Mouse (Mus musculus) T-helper 17 cell (primary cell): ENCODE measurements around the gene Macrod1.

ENCODE experiments used
- in situ Hi-C, 2 experiments: fragments of 300-600 bp; cut with MboI, MseI; formaldehyde crosslinking; loops; 1 replicate in 1 of 2; 2 replicates in 1 of 2; pipeline ENCODE4 v1.15.1; 2025; ENCODE audit warnings: high pct_unique_total_duplicates in 2 of 2

The Macrod1 gene

GRCm38 (mm10) chr19:7135525-7135924, 78.9 kb downstream of the Macrod1 start:
- in situ Hi-C loops: loop anchor here in 1 of 2 experiments (10.0 kb wide), 1 partner anchor 461 kb away; no protein-coding TSS in a partner anchor

DNA sequence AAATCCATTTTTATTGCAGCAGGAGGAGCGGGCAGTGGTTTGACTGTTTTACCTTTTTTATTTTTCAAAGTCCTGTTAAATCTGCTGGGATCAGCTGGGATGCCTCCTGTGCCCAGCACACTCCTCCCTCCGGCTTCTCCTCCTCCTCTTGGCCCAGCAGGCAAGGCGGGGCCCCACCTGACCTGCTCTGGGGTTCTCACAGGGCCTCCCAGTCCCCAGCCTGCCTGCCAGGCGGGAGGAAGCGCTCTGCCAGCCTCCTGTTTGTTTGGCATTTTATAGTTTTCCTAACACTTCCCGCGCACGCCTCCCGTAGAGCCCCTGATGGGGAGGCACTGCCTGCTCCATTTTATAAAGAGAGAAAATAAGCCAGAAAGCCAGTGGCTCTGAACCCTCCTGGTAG, 79.4 kb downstream of the Macrod1 start:
- in situ Hi-C loops: loop anchor here in 1 of 2 experiments (10.0 kb wide), 1 partner anchor 461 kb away; no protein-coding TSS in a partner anchor

DNA sequence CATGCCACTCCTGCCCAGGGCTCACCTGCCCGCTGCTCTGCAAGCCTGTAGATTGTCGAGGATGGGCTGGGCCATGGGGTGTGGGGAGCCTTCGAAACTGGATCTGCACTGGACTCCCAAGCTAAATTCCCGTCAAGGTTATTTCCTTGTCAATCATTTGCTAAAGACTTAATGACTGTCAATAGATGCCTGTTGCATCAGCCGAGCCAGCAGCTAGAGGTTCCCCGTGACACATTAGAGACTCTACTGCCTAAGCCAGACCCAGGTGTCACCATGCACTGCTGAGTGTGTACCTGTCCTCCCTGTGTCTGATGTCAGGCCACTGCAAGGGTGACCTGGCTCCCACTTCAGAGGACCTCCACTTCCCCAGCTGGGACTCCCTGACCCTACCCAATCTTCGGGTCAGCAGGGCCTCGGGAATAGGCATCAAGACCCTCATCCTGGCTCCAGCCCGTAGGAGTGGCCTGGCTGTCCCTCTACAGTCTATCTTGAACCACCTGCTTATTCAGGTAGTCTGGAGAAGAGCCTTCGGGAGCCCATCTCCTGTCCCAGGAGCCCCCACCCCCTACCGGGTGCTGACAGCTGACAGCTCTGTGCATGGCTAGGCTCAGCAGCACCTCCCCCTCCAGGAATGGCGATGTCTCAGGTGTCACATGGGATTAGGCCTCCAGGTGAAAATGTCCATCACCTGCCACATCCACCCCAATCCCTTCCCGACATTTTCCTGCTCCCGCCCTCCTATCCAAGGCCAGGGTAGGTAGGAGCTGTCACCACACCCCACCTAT, 80.3 kb downstream of the Macrod1 start:
- in situ Hi-C loops: loop anchor here in 1 of 2 experiments (10.0 kb wide), 1 partner anchor 462 kb away; no protein-coding TSS in a partner anchor

- in situ Hi-C loops: loop anchor here in 1 of 2 experiments (10.0 kb wide), 1 partner anchor 464 kb away; no protein-coding TSS in a partner anchor
These were observed 81.7 kb downstream of the Macrod1 start for GRCm38 (mm10) chr19:7138327-7138726.

DNA sequence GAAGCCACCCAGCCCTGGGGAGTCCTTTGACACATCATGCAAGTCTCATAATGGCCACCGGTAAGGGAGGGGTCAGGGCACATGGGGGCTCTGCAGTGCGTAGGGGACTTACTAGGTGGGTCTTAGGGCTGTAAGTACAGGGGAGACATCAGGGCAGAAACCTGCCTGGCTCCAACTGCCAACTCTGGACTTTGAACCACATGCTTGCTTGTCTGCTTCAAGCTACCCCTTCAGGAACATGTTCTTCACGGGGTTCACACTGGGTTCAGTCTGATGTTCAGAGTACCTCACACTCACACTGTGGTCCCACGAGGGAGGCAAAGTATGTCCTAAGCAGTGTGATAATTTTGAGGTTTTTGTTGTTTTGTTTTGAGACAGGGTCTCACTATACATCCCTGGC, 82.7 kb downstream of the Macrod1 start:
- in situ Hi-C loops: loop anchor here in 1 of 2 experiments (10.0 kb wide), 1 partner anchor 465 kb away; no protein-coding TSS in a partner anchor

DNA sequence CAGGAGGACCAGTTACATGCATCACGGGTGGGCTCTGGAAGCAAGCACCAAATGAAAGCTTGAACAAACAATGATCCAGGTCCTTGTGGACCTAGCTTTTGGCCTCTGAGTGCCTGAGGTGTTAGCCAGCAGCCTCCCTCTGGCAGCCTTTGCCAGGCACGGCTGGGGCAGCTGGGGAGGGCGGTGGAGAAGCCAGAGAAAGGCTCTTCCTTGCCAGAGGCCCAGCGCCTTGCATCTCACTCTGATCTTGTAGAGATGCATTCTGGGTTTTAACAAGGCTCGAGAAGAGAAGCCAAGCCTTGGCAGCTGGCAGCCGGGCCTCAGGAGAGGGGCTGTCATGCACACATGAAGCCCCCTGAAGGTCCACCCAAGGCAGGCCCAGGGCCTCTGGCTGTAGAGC, 83.8 kb downstream of the Macrod1 start:
- in situ Hi-C loops: no loop called here

DNA sequence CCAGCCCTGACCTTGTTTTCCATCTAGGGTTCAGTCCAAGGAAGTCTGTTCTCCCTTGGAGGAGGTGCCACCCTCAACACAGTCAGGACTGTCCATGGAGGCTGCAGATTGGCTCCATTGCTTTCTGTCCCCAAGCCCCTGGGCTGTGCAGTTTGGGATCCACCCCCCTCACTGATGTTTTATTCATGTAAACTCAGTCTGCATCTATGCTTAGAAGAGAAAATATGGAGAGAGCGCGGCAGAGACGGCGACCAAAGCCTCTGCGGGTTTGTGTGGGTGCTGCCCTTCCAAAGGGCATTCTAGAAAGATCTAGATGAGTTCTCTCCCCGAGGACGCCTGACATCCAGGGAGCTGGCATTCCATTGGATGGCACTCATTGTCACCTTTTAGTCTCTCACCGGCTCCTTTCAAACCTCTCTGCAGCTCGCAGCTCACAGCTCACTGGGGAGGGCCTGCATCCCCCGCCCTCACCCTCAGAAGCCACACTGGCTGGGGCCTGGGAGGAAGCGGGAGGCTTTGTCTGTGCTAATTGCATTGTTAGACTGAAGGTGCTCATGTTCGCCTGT, 84.3 kb downstream of the Macrod1 start:
- in situ Hi-C loops: no loop called here

DNA sequence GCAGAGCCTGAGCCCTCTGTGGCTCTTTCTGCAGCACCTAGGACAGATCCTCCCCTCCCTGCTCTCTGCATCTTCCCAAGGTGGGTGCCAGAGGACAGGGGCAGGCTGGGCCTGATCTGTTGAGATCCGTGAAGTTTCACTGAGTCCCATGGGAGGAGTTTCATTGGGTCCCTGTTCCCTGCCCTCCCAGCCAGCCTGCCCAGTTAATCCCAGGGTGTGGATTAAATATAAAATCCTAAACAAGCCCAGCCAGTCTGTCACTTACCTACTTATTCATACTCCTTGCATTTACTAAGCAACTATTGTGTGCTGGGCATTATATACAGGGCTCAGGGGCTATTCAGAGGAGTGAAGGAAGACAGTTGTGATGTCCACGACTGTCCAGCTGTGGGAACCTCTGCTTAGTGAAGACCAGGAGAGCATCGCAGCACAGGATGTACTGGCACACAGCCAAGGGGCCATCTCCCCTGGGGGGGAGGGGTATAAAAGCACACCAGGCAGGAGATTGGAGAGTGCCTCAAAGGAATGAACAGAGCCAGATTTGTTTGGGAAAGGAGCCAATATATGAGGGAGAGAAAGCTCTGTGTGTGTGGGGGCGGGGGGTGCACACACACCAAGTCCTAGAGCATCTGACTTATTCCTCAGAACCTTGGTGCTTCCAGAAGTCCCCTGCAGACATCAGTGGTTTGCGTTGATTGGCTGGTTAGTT, 85.8 kb downstream of the Macrod1 start:
- in situ Hi-C loops: no loop called here

DNA sequence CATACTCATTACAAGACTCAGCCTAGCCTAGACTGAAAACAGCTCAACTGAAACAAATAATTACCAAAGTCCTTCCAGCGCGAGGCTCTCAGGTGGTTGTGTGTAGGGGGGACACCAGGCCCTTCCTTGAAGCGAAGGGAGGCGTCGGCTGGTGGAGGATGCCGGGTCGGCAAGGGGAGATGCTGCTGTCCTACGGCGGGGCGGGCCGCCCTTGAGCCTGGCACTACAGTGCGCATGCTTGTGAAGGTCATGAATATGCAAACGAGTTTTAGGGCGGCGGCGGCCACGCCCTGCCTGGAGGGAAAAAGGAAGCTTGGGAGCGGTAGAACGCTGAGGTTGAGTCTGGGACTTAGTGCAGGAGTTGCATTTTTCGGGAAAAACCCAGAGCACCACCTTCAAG, 87.2 kb downstream of the Macrod1 start:
- in situ Hi-C loops: no loop called here

DNA sequence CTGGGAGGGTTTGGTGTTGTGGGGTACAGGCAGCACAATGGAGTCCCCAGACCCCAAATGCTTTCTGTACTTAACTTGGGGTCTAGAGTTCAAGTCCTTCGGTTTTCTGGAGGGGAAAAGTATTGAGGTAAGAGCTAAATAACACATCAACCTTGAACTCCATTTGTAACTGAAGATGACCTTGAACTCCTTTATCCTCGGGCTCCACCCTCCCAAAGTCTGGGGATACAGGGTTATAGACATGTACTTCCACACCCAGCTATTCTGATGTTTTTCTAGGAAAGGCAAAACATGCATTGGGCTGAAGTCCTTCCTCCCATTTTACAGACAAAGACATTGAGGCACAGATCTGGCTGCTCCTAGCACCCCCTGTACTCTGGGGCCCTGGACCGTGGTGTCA, 87.8 kb downstream of the Macrod1 start:
- in situ Hi-C loops: no loop called here

DNA sequence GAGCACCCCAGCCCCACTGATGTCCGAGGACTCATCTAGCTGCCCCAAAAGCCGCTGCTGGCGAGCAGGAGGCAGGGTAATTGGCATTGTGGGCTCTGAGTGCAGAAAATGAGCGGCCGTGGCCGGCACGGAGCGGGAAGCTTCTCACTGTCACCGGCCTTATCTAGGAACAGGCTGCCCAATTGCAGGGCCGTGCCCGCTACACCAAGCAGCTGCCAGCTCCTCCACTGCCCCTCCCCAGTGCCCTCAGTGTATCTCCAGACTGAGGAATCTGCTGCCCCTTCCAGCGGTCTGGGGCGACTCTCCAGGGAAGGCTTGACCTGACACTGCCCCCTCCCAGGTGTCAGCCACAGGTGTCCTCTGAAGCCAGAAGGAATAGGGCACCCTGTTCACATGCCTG, 89.8 kb downstream of the Macrod1 start:
- in situ Hi-C loops: no loop called here

DNA sequence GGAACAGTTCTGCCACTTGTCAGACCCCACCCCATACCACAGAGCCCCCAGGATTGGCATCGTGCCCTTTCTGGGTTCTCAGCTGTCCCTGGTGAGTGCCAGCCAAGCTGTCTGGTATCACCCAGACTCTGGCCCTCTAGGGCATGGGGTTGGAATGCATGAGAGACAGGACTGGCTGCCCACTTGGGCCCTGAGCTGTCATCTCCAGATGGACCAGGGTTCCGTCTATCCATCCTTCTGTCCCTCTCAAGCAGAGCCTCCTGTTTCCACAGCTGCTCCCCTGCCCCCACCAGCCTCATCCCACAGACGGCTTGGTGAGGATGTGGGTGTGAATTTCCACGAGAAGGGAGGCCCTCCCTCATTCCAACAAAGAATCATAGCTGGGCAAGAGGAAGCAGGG, 91.5 kb downstream of the Macrod1 start:
- in situ Hi-C loops: no loop called here

GRCm38 (mm10) chr19:7148541-7149085, 92.0 kb downstream of the Macrod1 start:
- in situ Hi-C loops: no loop called here

GRCm38 (mm10) chr19:7149158-7149685, 92.6 kb downstream of the Macrod1 start:
- in situ Hi-C loops: no loop called here

DNA sequence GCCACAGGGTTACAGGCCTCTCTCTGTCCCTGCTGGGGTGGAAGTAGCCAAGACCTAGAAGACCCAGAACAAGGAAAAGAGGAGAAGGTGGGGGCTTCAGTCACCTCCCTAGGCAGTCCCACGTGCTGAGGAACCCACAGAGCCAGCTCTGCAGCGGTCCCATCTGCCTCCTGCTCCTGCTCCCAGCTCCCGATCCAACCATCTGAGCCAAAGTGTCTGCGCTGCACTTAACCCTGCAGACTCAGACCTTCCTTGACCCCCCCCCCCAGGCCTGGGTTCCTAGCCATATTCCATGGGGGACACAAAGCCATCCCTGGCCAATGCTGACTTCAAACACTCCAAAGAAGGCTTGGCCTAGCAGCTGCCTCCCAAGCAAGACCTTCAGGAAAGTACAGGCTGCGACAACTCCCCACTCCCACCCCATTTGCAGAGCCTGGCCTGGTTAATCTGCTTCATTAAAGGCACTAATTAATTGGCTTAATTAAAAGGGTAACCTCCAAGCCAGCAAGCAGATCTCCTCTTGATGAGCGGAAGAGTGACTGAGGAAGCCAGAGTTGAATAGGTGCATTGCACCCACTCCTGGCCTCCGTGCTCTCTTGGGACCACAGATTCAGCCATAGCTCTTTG, 94.8 kb downstream of the Macrod1 start:
- in situ Hi-C loops: loop anchor here in 1 of 2 experiments (10.0 kb wide), 2 partner anchors 317 to 1487 kb away; partner anchors contain the start of gene Sipa1

- in situ Hi-C loops: loop anchor here in 1 of 2 experiments (10.0 kb wide), 2 partner anchors 317 to 1487 kb away; partner anchors contain the start of gene Sipa1
These were observed 95.5 kb downstream of the Macrod1 start for GRCm38 (mm10) chr19:7151927-7152653.

GRCm38 (mm10) chr19:7153232-7153631, 96.6 kb downstream of the Macrod1 start:
- in situ Hi-C loops: loop anchor here in 1 of 2 experiments (10.0 kb wide), 2 partner anchors 318 to 1488 kb away; partner anchors contain the start of gene Sipa1

- in situ Hi-C loops: loop anchor here in 1 of 2 experiments (10.0 kb wide), 2 partner anchors 320 to 1490 kb away; partner anchors contain the start of gene Sipa1
These were observed 98.6 kb downstream of the Macrod1 start for GRCm38 (mm10) chr19:7155196-7155595.

DNA sequence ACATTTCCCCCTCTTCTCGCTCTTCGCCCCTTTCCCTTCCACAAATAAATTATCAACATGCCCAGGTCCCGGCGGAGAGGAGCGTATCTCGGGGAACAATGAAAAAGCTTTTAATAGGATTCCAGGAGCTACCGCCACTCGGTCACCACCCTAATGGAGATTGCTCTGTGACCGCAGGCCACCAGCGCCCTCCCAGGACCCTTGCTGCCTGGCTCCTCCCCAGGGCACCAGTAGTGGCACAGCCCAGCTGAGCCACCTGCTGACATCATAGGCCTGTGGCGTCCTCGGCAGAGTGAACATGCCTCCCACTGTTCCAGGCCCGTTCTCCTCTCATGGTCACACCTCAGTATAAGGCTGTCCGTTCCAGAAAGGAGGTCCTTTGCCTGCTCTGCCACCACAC, 101.1 kb downstream of the Macrod1 start:
- in situ Hi-C loops: loop anchor here in 1 of 2 experiments (10.0 kb wide), 2 partner anchors 323 to 1493 kb away; partner anchors contain the start of gene Sipa1
